Mouse (Mus musculus) embryonic facial prominence, embryonic 13.5 days (tissue): ENCODE results near the gene A730009L09Rik. TPM values are rescaled to one million over a fixed set of nuclear protein-coding genes. Genes with fewer than 3 reads are reported as not detected.

Source experiments
- polyA plus RNA-seq: library from polyadenylated mRNA; unstranded; fragments of >200 nt; fragmentation: Nextera tagmentation; extraction: Ambion mirVana; gene quantifications from 2 replicates; pipeline ENCODE4 v1.2.1, GENCODE M21; 2015

The A730009L09Rik gene
- polyA plus RNA-seq, 1 experiment from 2014 or later = not detected

Other genes starting within 250 kb of the A730009L09Rik start
- 46.0 and 46.7 TPM in 2 replicates for gene Mrpl39, start 220.6 kb downstream of the A730009L09Rik start, polyA plus RNA-seq